Mouse (Mus musculus): ENCODE measurements around the gene Ccdc17. TPM values are rescaled to one million over a fixed set of nuclear protein-coding genes. Genes with fewer than 3 reads are reported as not detected.

Gene Ccdc17
- polyA plus RNA-seq, 1 experiment: 5.5 TPM

- Histone ChIP-seq H3K4me1 (ENCODE audit: control insufficient read depth, insufficient read depth, low read length) (peaks cover 15% of the 10 kb centered on the region), H3K27ac (ENCODE audit: insufficient read depth, low read depth, low read length) (no peak overlapping the region), H3K4me3 (ENCODE audit: insufficient read depth, low read length) (no peak overlapping the region)
- TF ChIP-seq POLR2A (IDR thresholded peaks at IDR 0.05; ENCODE audit: borderline replicate concordance, low read depth, low read length) (no peak), CTCF (IDR thresholded peaks at IDR 0.05; ENCODE audit: low read depth, low read length) (no peak)
These were observed 45.6 kb downstream of the Ccdc17 start for GRCm38 (mm10) chr4:116642071-116642470.

- TF ChIP-seq CTCF (IDR thresholded peaks at IDR 0.05; ENCODE audit: low read depth, low read length) (no peak), POLR2A (IDR thresholded peaks at IDR 0.05; ENCODE audit: borderline replicate concordance, low read depth, low read length) (no peak)
- H3K4me3 ChIP-seq (ENCODE audit: insufficient read depth, low read length): no peak overlapping the region
- H3K4me1 ChIP-seq (ENCODE audit: control insufficient read depth, insufficient read depth, low read length): peaks cover 22% of the 10 kb centered on the region
- H3K27ac ChIP-seq (ENCODE audit: insufficient read depth, low read depth, low read length): no peak overlapping the region
These were observed 47.9 kb downstream of the Ccdc17 start for GRCm38 (mm10) chr4:116644326-116644725.

GRCm38 (mm10) chr4:116645624-116646023 is 49.2 kb downstream of the Ccdc17 start:
- no peak overlapping the region for H3K27ac ChIP-seq (ENCODE audit: insufficient read depth, low read depth, low read length)
- H3K4me1 ChIP-seq (ENCODE audit: control insufficient read depth, insufficient read depth, low read length): peaks cover 22% of the 10 kb centered on the region
- no peak overlapping the region for H3K4me3 ChIP-seq (ENCODE audit: insufficient read depth, low read length)
- TF ChIP-seq POLR2A (IDR thresholded peaks at IDR 0.05; ENCODE audit: borderline replicate concordance, low read depth, low read length) (no peak), CTCF (IDR thresholded peaks at IDR 0.05; ENCODE audit: low read depth, low read length) (no peak)

- peak overlapping the region; percentile 87 for H3K27ac ChIP-seq (ENCODE audit: insufficient read depth, low read depth, low read length)
- peak overlapping the region; percentile 91 for H3K4me3 ChIP-seq (ENCODE audit: insufficient read depth, low read length)
These were observed 53.0 kb downstream of the Ccdc17 start for GRCm38 (mm10) chr4:116649411-116649810.

More at GRCm38 (mm10) chr4:116649411-116649810, 53.0 kb downstream of the Ccdc17 start:
- no peak for TF ChIP-seq CTCF (IDR thresholded peaks at IDR 0.05; ENCODE audit: low read depth, low read length)
- H3K4me1 ChIP-seq (ENCODE audit: control insufficient read depth, insufficient read depth, low read length): peaks cover 39% of the 10 kb centered on the region

Other genes with a start within 250 kb of the Ccdc17 start
- 17.5 and 21.9 TPM in 2 replicates for gene Mast2, start 132.5 kb upstream of the Ccdc17 start, polyA plus RNA-seq (2012; ENCODE audit: insufficient read depth, insufficient read length, missing spikeins)
- 3.3 and 3.6 TPM in 2 replicates for gene Ipp, start 89.1 kb upstream of the Ccdc17 start, polyA plus RNA-seq (2012; ENCODE audit: insufficient read depth, insufficient read length, missing spikeins)
- gene Tmem69, start 40.7 kb upstream of the Ccdc17 start, polyA plus RNA-seq (2012; ENCODE audit: insufficient read depth, insufficient read length, missing spikeins): 16.7 and 18.5 TPM in 2 replicates
- 59.5 and 64.7 TPM in 2 replicates for gene Gpbp1l1, start 39.0 kb upstream of the Ccdc17 start, polyA plus RNA-seq (2012; ENCODE audit: insufficient read depth, insufficient read length, missing spikeins)
- 44.2 and 48.6 TPM in 2 replicates for gene Nasp, start 31.3 kb downstream of the Ccdc17 start, polyA plus RNA-seq (2012; ENCODE audit: insufficient read depth, insufficient read length, missing spikeins)
- 1,749 and 1,754 TPM in 2 replicates for gene Akr1a1, start 55.0 kb downstream of the Ccdc17 start, polyA plus RNA-seq (2012; ENCODE audit: insufficient read depth, insufficient read length, missing spikeins)
- gene Prdx1, start 88.9 kb downstream of the Ccdc17 start, polyA plus RNA-seq (2012; ENCODE audit: insufficient read depth, insufficient read length, missing spikeins): 2,298 and 2,420 TPM in 2 replicates
- 3.6 and 4.5 TPM in 2 replicates for gene Mmachc, start 111.8 kb downstream of the Ccdc17 start, polyA plus RNA-seq (2012; ENCODE audit: insufficient read depth, insufficient read length, missing spikeins)
- gene Ccdc163, start 111.9 kb downstream of the Ccdc17 start, polyA plus RNA-seq (2012; ENCODE audit: insufficient read depth, insufficient read length, missing spikeins): 54.8 and 71.5 TPM in 2 replicates
- gene Tesk2, start 124.3 kb downstream of the Ccdc17 start, polyA plus RNA-seq (2012; ENCODE audit: insufficient read depth, insufficient read length, missing spikeins): 13.2 and 15.2 TPM in 2 replicates
- gene Toe1, start 211.0 kb downstream of the Ccdc17 start, polyA plus RNA-seq (2012; ENCODE audit: insufficient read depth, insufficient read length, missing spikeins): 15.7 and 20.6 TPM in 2 replicates
- 2.0 and 4.9 TPM in 2 replicates for gene Mutyh, start 211.1 kb downstream of the Ccdc17 start, polyA plus RNA-seq (2012; ENCODE audit: insufficient read depth, insufficient read length, missing spikeins)
- gene Hpdl, start 225.1 kb downstream of the Ccdc17 start, polyA plus RNA-seq (2012; ENCODE audit: insufficient read depth, insufficient read length, missing spikeins): not detected in 2 replicates